Comparison of ENCODE assay signal across 9 mouse cellular contexts in genomic region chr14:26067325-26067633, GRCm38 (mm10). TPM values are rescaled to one million over a fixed set of nuclear protein-coding genes. Genes with fewer than 3 reads are reported as not detected.
DNase-seq lines count a peak whose midpoint lies in the region; ATAC-seq and TF ChIP-seq lines count a peak whose summit lies in the region.
"Not testable (repeated sequence)": the region's sequence is repeated elsewhere in the genome, so short reads cannot be mapped to it uniquely, and the experiment has no call there.
"Had no signal": no experiment of that assay in that cellular context is flagged by ENCODE, and none has a peak within 500 bp of the region (broad histone marks: within the 10 kb centered on the region; RNA-seq: fewer than 3 reads in every experiment).

Gene Tmem254c, minus strand, starts transcription at chr14:26067355.

- not testable (repeated sequence) for H3K27me3 ChIP-seq in MEL (ENCODE audit: control insufficient read depth in 1 of 2, insufficient read depth in 2 of 2, low read length in 2 of 2); embryonic facial prominence, embryonic 13.5 days; hindbrain, embryonic 13.5 days; limb, embryonic 14.5 days (ENCODE audit: control insufficient read depth, insufficient read depth, low read length); small intestine, adult 2 months (ENCODE audit: control insufficient read depth, insufficient read depth, low read length)

- not testable (repeated sequence) for H3K79me2 ChIP-seq in MEL (ENCODE audit: control insufficient read depth, insufficient read depth, low read length, poor library complexity)

- H3K9ac ChIP-seq in MEL (ENCODE audit: control insufficient read depth, low read depth, low read length, poor library complexity, severe bottlenecking); embryonic facial prominence, embryonic 13.5 days; hindbrain, embryonic 13.5 days; limb, embryonic 14.5 days (ENCODE audit: low read depth, low read length, severe bottlenecking): not testable (repeated sequence)

- DNase-seq in MEL (ENCODE audit: low read depth, low spot score); gonadal fat pad, adult 2 months (ENCODE audit: low read depth); layer of hippocampus, adult 8-10 months (ENCODE audit: low spot score in 2 of 2); limb, embryonic 14.5 days (ENCODE audit: low spot score): not testable (repeated sequence)

- TF ChIP-seq CTCF in MEL (IDR thresholded peaks at IDR 0.05 in 2 of 3, conservative IDR thresholded peaks at IDR 0.05 in 1 of 3; ENCODE audit: control insufficient read depth in 1 of 3, insufficient read depth in 1 of 3, low read depth in 2 of 3, low read length in 3 of 3, poor library complexity in 1 of 3, severe bottlenecking in 1 of 3); small intestine, adult 2 months (IDR thresholded peaks at IDR 0.05; ENCODE audit: extremely low read depth, insufficient read length, insufficient replicate concordance, low read depth, low read length): not testable (repeated sequence)

- H3K4me2 ChIP-seq in embryonic facial prominence, embryonic 13.5 days; hindbrain, embryonic 13.5 days; limb, embryonic 14.5 days (replicated peaks; ENCODE audit: low read depth, low read length, severe bottlenecking): not testable (repeated sequence)

- not testable (repeated sequence) for H3K4me1 ChIP-seq in MEL (ENCODE audit: control insufficient read depth in 1 of 2, insufficient read depth in 2 of 2, low read length in 2 of 2); embryonic facial prominence, embryonic 13.5 days; hindbrain, embryonic 13.5 days (replicated peaks); limb, embryonic 14.5 days (ENCODE audit: control insufficient read depth, insufficient read depth, low read length); small intestine, adult 2 months (ENCODE audit: control insufficient read depth, insufficient read depth, insufficient read length, low read length)

- H3K27ac ChIP-seq in MEL (ENCODE audit: control insufficient read depth, low read depth, low read length); embryonic facial prominence, embryonic 13.5 days; hindbrain, embryonic 13.5 days; limb, embryonic 14.5 days (replicated peaks; ENCODE audit: low read depth, low read length); small intestine, adult 2 months (ENCODE audit: insufficient read depth, low read depth, low read length): not testable (repeated sequence)

- WGBS in embryonic facial prominence, embryonic 13.5 days: no CpG with 5 or more reads among the region's 10 CpGs
- no CpG with 5 or more reads among the region's 10 CpGs for WGBS in hindbrain, embryonic 13.5 days
- WGBS in limb, embryonic 14.5 days: no CpG with 5 or more reads among the region's 10 CpGs
- WGBS in small intestine, adult 2 months: no CpG with 5 or more reads among the region's 10 CpGs

- not testable (repeated sequence) for H3K4me3 ChIP-seq in MEL (ENCODE audit: control insufficient read depth in 1 of 2, insufficient read depth in 1 of 2, low read depth in 2 of 2, low read length in 2 of 2); embryonic facial prominence, embryonic 13.5 days; hindbrain, embryonic 13.5 days; limb, embryonic 14.5 days (replicated peaks; ENCODE audit: low read length); small intestine, adult 2 months (ENCODE audit: low read depth, low read length)

- not testable (repeated sequence) for TF ChIP-seq EP300 in MEL (IDR thresholded peaks at IDR 0.05; ENCODE audit: low read depth in 1 of 2, low read length in 2 of 2)

- not testable (repeated sequence) for H3K9me3 ChIP-seq in MEL (replicated peaks; ENCODE audit: insufficient read depth, low read length); embryonic facial prominence, embryonic 13.5 days; hindbrain, embryonic 13.5 days; limb, embryonic 14.5 days (ENCODE audit: control insufficient read depth, low read length)

- TF ChIP-seq POLR2A in MEL (IDR thresholded peaks at IDR 0.05; ENCODE audit: control insufficient read depth in 1 of 2, insufficient read depth in 1 of 2, low read depth in 1 of 2, low read length in 2 of 2, poor library complexity in 1 of 2); limb, embryonic 14.5 days (IDR thresholded peaks at IDR 0.05; ENCODE audit: borderline replicate concordance, extremely low read depth, insufficient read depth, insufficient read length); small intestine, adult 2 months (IDR thresholded peaks at IDR 0.05; ENCODE audit: low read depth, low read length): not testable (repeated sequence)

- not testable (repeated sequence) for H3K36me3 ChIP-seq in MEL (ENCODE audit: control insufficient read depth in 1 of 2, insufficient read depth in 2 of 2, low read length in 2 of 2); embryonic facial prominence, embryonic 13.5 days; hindbrain, embryonic 13.5 days; limb, embryonic 14.5 days (ENCODE audit: control insufficient read depth, insufficient read depth, low read length); small intestine, adult 2 months (ENCODE audit: control insufficient read depth, insufficient read depth, low read length)

- ATAC-seq in embryonic facial prominence, embryonic 13.5 days (ENCODE audit: insufficient number of reproducible peaks, insufficient read depth, low FRiP score, low TSS enrichment, low read depth): not testable (repeated sequence)
- ATAC-seq in hindbrain, embryonic 13.5 days (ENCODE audit: low FRiP score): peak; percentile 71; the same call in 1 of the 2 replicates
- peak; percentile 86; the same call in 1 of the 2 replicates for ATAC-seq in limb, embryonic 14.5 days (ENCODE audit: low FRiP score, low read depth)
- ATAC-seq in megakaryocyte progenitor cell, adult 5-6 weeks (replicated peaks; ENCODE audit: poor library complexity): peak; percentile 96

- not testable (repeated sequence) for TF ChIP-seq RAD21 in MEL (IDR thresholded peaks at IDR 0.05; ENCODE audit: low read depth, low read length)

RNA-seq across cellular contexts. Expression of gene Tmem254c, which starts in this region (rescaled TPM):
- total RNA-seq in MEL (2012; rRNA removed): 10.4 and 12.1 TPM in 2 replicates
- 10 to 100 TPM in 1 of 2 experiments, not detected in 1; 36.0 TPM for polyA plus RNA-seq in MEL (2012; ENCODE audit: insufficient read depth in 1 of 2, insufficient read length in 2 of 2, low read depth in 1 of 2, low replicate concordance in 2 of 2, missing spikeins in 1 of 2)
- 34.0 and 35.7 TPM in 2 replicates for polyA plus RNA-seq in embryonic facial prominence, embryonic 13.5 days (2015; fragmentation: Nextera tagmentation; extraction: Ambion mirVana)
- polyA plus RNA-seq in gonadal fat pad, adult 2 months (2012; rRNA removed): 101 and 111 TPM in 2 replicates
- polyA plus RNA-seq in hindbrain, embryonic 13.5 days (2015; fragmentation: Nextera tagmentation; extraction: Ambion mirVana): 17.8 and 29.5 TPM in 2 replicates
- 10 to 100 TPM; 26.6 to 33.5 (median 30.2) TPM for total RNA-seq in layer of hippocampus, adult 8-10 months (2022)
- 6.0 and 8.4 TPM in 2 replicates for polyA plus RNA-seq in limb, embryonic 14.5 days (2012; rRNA removed)
- polyA plus RNA-seq in limb, embryonic 14.5 days (2014; fragmentation: Nextera tagmentation; extraction: Ambion mirVana): 47.7 and 56.8 TPM in 2 replicates
- total RNA-seq in megakaryocyte progenitor cell, adult 5-6 weeks (2015): 44.1 and 46.7 TPM in 2 replicates
- 22.2 and 38.6 TPM in 2 replicates for total RNA-seq in megakaryocyte progenitor cell, adult 5-6 weeks (2017)
- 15.8 and 17.2 TPM in 2 replicates for polyA plus RNA-seq in small intestine, adult 2 months (2012; rRNA removed)
- polyA plus RNA-seq: heart, adult 2 months had no signal
